In the genomic region with DNA sequence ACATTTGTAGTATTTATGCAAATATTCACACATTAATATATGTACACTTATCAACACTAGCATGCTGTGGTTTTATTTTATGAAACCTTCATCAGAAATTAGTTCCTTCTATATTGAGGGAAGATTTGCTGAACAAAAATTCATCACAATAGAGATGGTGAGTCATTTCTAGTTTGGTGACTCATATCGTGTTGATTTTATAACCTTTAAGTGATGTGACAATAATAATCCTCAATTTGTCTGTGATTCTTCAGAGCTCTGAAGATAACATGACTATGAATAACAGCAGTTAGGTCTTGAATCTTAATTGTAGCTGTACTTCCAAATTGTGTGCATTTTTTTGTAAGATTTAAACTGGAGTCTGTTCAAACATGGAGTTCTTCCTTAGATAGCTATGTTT, we compare ENCODE assay signal across 20 mouse cellular contexts.
A peak's percentile ranks its signal among the peaks of the same experiment; 100 is the strongest.
DNase-seq lines count a peak whose midpoint lies in the region; ATAC-seq and TF ChIP-seq lines count a peak whose summit lies in the region.
"Had no signal": no experiment of that assay in that cellular context is flagged by ENCODE, and none has a peak within 500 bp of the region (broad histone marks: within the 10 kb centered on the region; RNA-seq: fewer than 3 reads in every experiment).

No protein-coding gene starts in this region.

- no peaks in the 10 kb centered on the region for H3K36me3 ChIP-seq in heart, adult 2 months (ENCODE audit: control insufficient read depth, insufficient read depth, low read length)
- H3K36me3 ChIP-seq in hindbrain, embryonic 14.5 days (replicated peaks; ENCODE audit: control insufficient read depth, insufficient read depth), result no peaks in the 10 kb centered on the region
- H3K36me3 ChIP-seq: embryonic facial prominence, embryonic 12.5 days; embryonic facial prominence, embryonic 15.5 days; heart, embryonic 10.5 days; heart, embryonic 13.5 days; hindbrain, embryonic 12.5 days had no signal

- H3K9me3 ChIP-seq in hindbrain, embryonic 14.5 days (ENCODE audit: control insufficient read depth, low read length), result no peaks in the 10 kb centered on the region
- H3K9me3 ChIP-seq: embryonic facial prominence, embryonic 12.5 days; embryonic facial prominence, embryonic 15.5 days; heart, embryonic 10.5 days; heart, embryonic 13.5 days; hindbrain, embryonic 12.5 days had no signal

- no peak overlapping the region for H3K27ac ChIP-seq in heart, adult 2 months
- no peak overlapping the region for H3K27ac ChIP-seq in hindbrain, embryonic 14.5 days
- H3K27ac ChIP-seq: embryonic facial prominence, embryonic 12.5 days; embryonic facial prominence, embryonic 15.5 days; heart, embryonic 10.5 days; heart, embryonic 13.5 days; hindbrain, embryonic 12.5 days had no signal

- H3K27me3 ChIP-seq in heart, adult 2 months (ENCODE audit: control insufficient read depth, insufficient read depth, low read length), result no peaks in the 10 kb centered on the region
- no peaks in the 10 kb centered on the region for H3K27me3 ChIP-seq in hindbrain, embryonic 14.5 days (ENCODE audit: control insufficient read depth, insufficient read depth, low read length)
- H3K27me3 ChIP-seq: embryonic facial prominence, embryonic 12.5 days; embryonic facial prominence, embryonic 15.5 days; heart, embryonic 13.5 days; hindbrain, embryonic 12.5 days had no signal

- H3K4me3 ChIP-seq in heart, adult 2 months, result no peak overlapping the region
- no peak overlapping the region for H3K4me3 ChIP-seq in hindbrain, embryonic 14.5 days (replicated peaks; ENCODE audit: low read length)
- H3K4me3 ChIP-seq: embryonic facial prominence, embryonic 12.5 days; embryonic facial prominence, embryonic 15.5 days; heart, embryonic 10.5 days; heart, embryonic 13.5 days; hindbrain, embryonic 12.5 days had no signal

- ATAC-seq in hindbrain, embryonic 14.5 days (ENCODE audit: low FRiP score), result no peak
- ATAC-seq: forebrain, embryonic 14.5 days; hindbrain, embryonic 16.5 days had no signal

- no peak overlapping the region for H3K9ac ChIP-seq in heart, adult 2 months (ENCODE audit: low read depth, low read length)
- H3K9ac ChIP-seq in hindbrain, embryonic 14.5 days, result no peak overlapping the region
- H3K9ac ChIP-seq: embryonic facial prominence, embryonic 12.5 days; embryonic facial prominence, embryonic 15.5 days; heart, embryonic 13.5 days; hindbrain, embryonic 12.5 days had no signal

- H3K4me2 ChIP-seq in hindbrain, embryonic 14.5 days (replicated peaks), result no peak overlapping the region
- H3K4me2 ChIP-seq: embryonic facial prominence, embryonic 12.5 days; embryonic facial prominence, embryonic 15.5 days; heart, embryonic 13.5 days; hindbrain, embryonic 12.5 days had no signal

- no peak for TF ChIP-seq POLR2A in heart, adult 2 months (IDR thresholded peaks at IDR 0.05; ENCODE audit: insufficient read depth, low read depth, low read length)

- 81% methylated on average over 1 of the region's 1 CpGs for WGBS in heart, adult 2 months
- 93% methylated on average over 1 of the region's 1 CpGs for WGBS in hindbrain, embryonic 14.5 days

- TF ChIP-seq CTCF in heart, adult 2 months (IDR thresholded peaks at IDR 0.05), result no peak

- intact Hi-C loops in heart, adult 2 months (cut with DNase I), result loop anchor here (5.0 kb wide), 1 partner anchor 172 kb away; no protein-coding TSS in a partner anchor

- no peak for TF ChIP-seq EP300 in heart, adult 2 months (IDR thresholded peaks at IDR 0.05; ENCODE audit: insufficient read depth, low read depth, low read length)

- peak; percentile 13 for DNase-seq in 416B (ENCODE audit: low read depth)
- peak; percentile 53 for DNase-seq in Muller cell, postnatal 12 days (ENCODE audit: inconsistent ontology term)
- peak; percentile 37 for DNase-seq in induced T-regulatory cell, adult 2 months (ENCODE audit: low read depth)
- no peak for DNase-seq in thymus, postnatal 36 days
- DNase-seq in heart, adult 2 months, result no peak
- DNase-seq in hindbrain, embryonic 14.5 days (ENCODE audit: low spot score), result no peak
- DNase-seq: cerebellum, adult 11 months; cerebellum, adult 2 months; cerebellum, adult 9-11 months; cerebellum, postnatal 25 days; gastrocnemius, postnatal 25 days; heart, adult 18-20 months; kidney, adult 2 months had no signal

- H3K79me2 ChIP-seq in heart, adult 2 months (replicated peaks; ENCODE audit: control insufficient read depth, insufficient read depth, low read length), result no peaks in the 10 kb centered on the region

- no peaks in the 10 kb centered on the region for H3K4me1 ChIP-seq in heart, adult 2 months (ENCODE audit: control insufficient read depth, insufficient read depth, low read length)
- no peaks in the 10 kb centered on the region for H3K4me1 ChIP-seq in hindbrain, embryonic 14.5 days (replicated peaks; ENCODE audit: control insufficient read depth, insufficient read depth, low read length)
- H3K4me1 ChIP-seq: embryonic facial prominence, embryonic 12.5 days; embryonic facial prominence, embryonic 15.5 days; heart, embryonic 10.5 days; heart, embryonic 13.5 days; hindbrain, embryonic 12.5 days had no signal

Comparison
In these comparisons a context has a peak if more than half of its experiments do, and no peak if none do; other contexts are left out.
1. DNase-seq: peak in 416B (single experiment), Muller cell, postnatal 12 days (single experiment) and induced T-regulatory cell, adult 2 months (single experiment); none in thymus, postnatal 36 days (0 of 2), heart, adult 2 months (0 of 2) and hindbrain, embryonic 14.5 days (single experiment).